Mouse (Mus musculus): ENCODE measurements around the gene Smoc1.

Gene Smoc1

GRCm38 (mm10) chr12:81085244-81085643 lies 58.6 kb downstream of the Smoc1 start:
- DNase-seq, result no peak

GRCm38 (mm10) chr12:81088131-81088530 lies 61.5 kb downstream of the Smoc1 start:
- DNase-seq, result no peak

- DNase-seq, result no peak
Measured at GRCm38 (mm10) chr12:81091641-81092040, 65.0 kb downstream of the Smoc1 start.

- no peak for DNase-seq
Measured at GRCm38 (mm10) chr12:81092641-81093040, 66.0 kb downstream of the Smoc1 start.

- no peak for DNase-seq
Measured at GRCm38 (mm10) chr12:81093211-81093610, 66.6 kb downstream of the Smoc1 start.

GRCm38 (mm10) chr12:81094766-81095405 lies 68.3 kb downstream of the Smoc1 start:
- DNase-seq, result no peak

- no peak for DNase-seq
Measured at GRCm38 (mm10) chr12:81097267-81097666, 70.7 kb downstream of the Smoc1 start.

- no peak for DNase-seq
Measured at GRCm38 (mm10) chr12:81097738-81098137, 71.1 kb downstream of the Smoc1 start.

- no peak for DNase-seq
Measured at GRCm38 (mm10) chr12:81099161-81099560, 72.6 kb downstream of the Smoc1 start.

- no peak for DNase-seq
Measured at GRCm38 (mm10) chr12:81101691-81102090, 75.1 kb downstream of the Smoc1 start.

GRCm38 (mm10) chr12:81104546-81104945 lies 77.9 kb downstream of the Smoc1 start:
- no peak for DNase-seq

- DNase-seq, result no peak
Measured at GRCm38 (mm10) chr12:81105721-81106633, 79.4 kb downstream of the Smoc1 start.

- DNase-seq, result no peak
Measured at GRCm38 (mm10) chr12:81107278-81108100, 80.9 kb downstream of the Smoc1 start.

- peak; percentile 63 for DNase-seq
Measured at GRCm38 (mm10) chr12:81108600-81109011, 82.0 kb downstream of the Smoc1 start.

GRCm38 (mm10) chr12:81110006-81110405 lies 83.4 kb downstream of the Smoc1 start:
- DNase-seq, result no peak

- DNase-seq, result no peak
Measured at GRCm38 (mm10) chr12:81112321-81112720, 85.7 kb downstream of the Smoc1 start.

- DNase-seq, result no peak
Measured at GRCm38 (mm10) chr12:81120301-81120700, 93.7 kb downstream of the Smoc1 start.

- no peak for DNase-seq
Measured at GRCm38 (mm10) chr12:81123793-81124192, 97.2 kb downstream of the Smoc1 start.

GRCm38 (mm10) chr12:81126842-81127241 lies 100.2 kb downstream of the Smoc1 start:
- no peak for DNase-seq

- DNase-seq, result no peak
Measured at GRCm38 (mm10) chr12:81128693-81129092, 102.1 kb downstream of the Smoc1 start.

GRCm38 (mm10) chr12:81130692-81131091 lies 104.1 kb downstream of the Smoc1 start:
- DNase-seq, result peak; percentile 16

- no peak for DNase-seq
Measured at GRCm38 (mm10) chr12:81131114-81131513, 104.5 kb downstream of the Smoc1 start.

- no peak for DNase-seq
Measured at GRCm38 (mm10) chr12:81133055-81133665, 106.6 kb downstream of the Smoc1 start.

Data from lung, postnatal 10 days (tissue).